27 mouse cellular contexts compared by ENCODE assay signal in genomic region chr5:38485946-38486345, GRCm38 (mm10). TPM values are rescaled to one million over a fixed set of nuclear protein-coding genes. Genes with fewer than 3 reads are reported as not detected.
A peak's percentile ranks its signal among the peaks of the same experiment; 100 is the strongest.
DNase-seq lines count a peak whose midpoint lies in the region; ATAC-seq and TF ChIP-seq lines count a peak whose summit lies in the region.
"Had no signal": no experiment of that assay in that cellular context is flagged by ENCODE, and none has a peak within 500 bp of the region (broad histone marks: within the 10 kb centered on the region; RNA-seq: fewer than 3 reads in every experiment).

No protein-coding gene starts in this region.

- 73% methylated on average over 4 of the region's 4 CpGs for WGBS in embryonic facial prominence, embryonic 12.5 days
- WGBS in embryonic facial prominence, embryonic 10.5 days, result 80% methylated on average over 4 of the region's 4 CpGs
- 29% methylated on average over 4 of the region's 4 CpGs for whole genome bisulfite sequencing in liver, adult 2 months
- 66% methylated on average over 4 of the region's 4 CpGs for WGBS in liver, postnatal 0 days (ENCODE audit: insufficient replicate concordance)

- no peak overlapping the region for H3K27ac ChIP-seq in embryonic facial prominence, embryonic 12.5 days
- H3K27ac ChIP-seq in embryonic facial prominence, embryonic 10.5 days (replicated peaks), result no peak overlapping the region; the same call in 1 of the 2 replicates
- no peak overlapping the region for H3K27ac ChIP-seq in liver, adult 2 months (replicated peaks; ENCODE audit: insufficient read depth, low read depth, low read length)
- H3K27ac ChIP-seq in liver, postnatal 0 days (ENCODE audit: low read depth), result no peak overlapping the region
- H3K27ac ChIP-seq: embryonic facial prominence, embryonic 13.5 days; forebrain, embryonic 12.5 days; forebrain, embryonic 15.5 days; heart, embryonic 15.5 days; hindbrain, embryonic 10.5 days; hindbrain, embryonic 13.5 days had no signal

- H3K9me3 ChIP-seq in embryonic facial prominence, embryonic 12.5 days, result no peaks in the 10 kb centered on the region
- H3K9me3 ChIP-seq in embryonic facial prominence, embryonic 10.5 days, result no peaks in the 10 kb centered on the region
- no peaks in the 10 kb centered on the region for H3K9me3 ChIP-seq in liver, postnatal 0 days (ENCODE audit: low read length)
- H3K9me3 ChIP-seq: embryonic facial prominence, embryonic 13.5 days; forebrain, embryonic 12.5 days; forebrain, embryonic 15.5 days; heart, embryonic 12.5 days; heart, embryonic 15.5 days; hindbrain, embryonic 10.5 days; hindbrain, embryonic 13.5 days had no signal

- TF ChIP-seq CTCF in liver, adult 2 months (IDR thresholded peaks at IDR 0.05; ENCODE audit: low read depth, low read length), result 0 out of 2 replicates have a peak, but pooled peaks have one; percentile 4
- TF ChIP-seq CTCF in liver, postnatal 0 days (IDR thresholded peaks at IDR 0.05; ENCODE audit: low read depth), result no peak

- H3K4me1 ChIP-seq in embryonic facial prominence, embryonic 12.5 days, result peaks cover 17% of the 10 kb centered on the region; the same call in 1 of the 2 replicates
- H3K4me1 ChIP-seq in embryonic facial prominence, embryonic 10.5 days, result peaks cover 51% of the 10 kb centered on the region
- H3K4me1 ChIP-seq in liver, adult 2 months (ENCODE audit: control insufficient read depth, insufficient read depth, low read length), result peaks cover 31% of the 10 kb centered on the region
- H3K4me1 ChIP-seq in liver, postnatal 0 days (ENCODE audit: insufficient read depth), result peaks cover 18% of the 10 kb centered on the region
- H3K4me1 ChIP-seq: forebrain, embryonic 12.5 days; forebrain, embryonic 15.5 days had no signal

- TF ChIP-seq EP300 in liver, postnatal 0 days (IDR thresholded peaks at IDR 0.05; ENCODE audit: low read depth), result no peak

- H3K4me2 ChIP-seq in embryonic facial prominence, embryonic 12.5 days (replicated peaks), result no peak overlapping the region
- no peak overlapping the region for H3K4me2 ChIP-seq in liver, postnatal 0 days (ENCODE audit: low read depth, low read length)
- H3K4me2 ChIP-seq: embryonic facial prominence, embryonic 13.5 days; forebrain, embryonic 12.5 days; forebrain, embryonic 15.5 days; heart, embryonic 12.5 days; heart, embryonic 15.5 days; hindbrain, embryonic 13.5 days had no signal

- H3K9ac ChIP-seq in embryonic facial prominence, embryonic 12.5 days, result 0 out of 2 replicates have a peak overlapping the region, but pooled peaks have one; percentile 4
- H3K9ac ChIP-seq in liver, adult 2 months (ENCODE audit: low read depth, low read length), result no peak overlapping the region
- no peak overlapping the region for H3K9ac ChIP-seq in liver, postnatal 0 days (replicated peaks)
- H3K9ac ChIP-seq: embryonic facial prominence, embryonic 13.5 days; forebrain, embryonic 12.5 days; forebrain, embryonic 15.5 days; heart, embryonic 12.5 days; heart, embryonic 15.5 days; hindbrain, embryonic 13.5 days had no signal

- TF ChIP-seq POLR2A in liver, adult 2 months (IDR thresholded peaks at IDR 0.05; ENCODE audit: extremely low read depth, insufficient read depth, low read length), result no peak

- ATAC-seq in embryonic facial prominence, embryonic 12.5 days (ENCODE audit: insufficient number of reproducible peaks, insufficient read depth, low FRiP score, low TSS enrichment), result no peak
- ATAC-seq in liver, postnatal 0 days, result no peak
- 0 out of 2 replicates have a peak, but pooled peaks have one; percentile 13 for ATAC-seq in megakaryocyte, adult 5-6 weeks (ENCODE audit: poor library complexity, severe bottlenecking)
- 0 out of 2 replicates have a peak, but pooled peaks have one; percentile 30 for ATAC-seq in megakaryocyte-erythroid progenitor cell, adult 5-6 weeks (replicated peaks; ENCODE audit: low FRiP score, low TSS enrichment, poor library complexity, severe bottlenecking)
- ATAC-seq: forebrain, embryonic 15.5 days; hindbrain, embryonic 16.5 days had no signal

- DNase-seq in embryonic facial prominence, embryonic 10.5 days (ENCODE audit: low spot score), result no peak
- DNase-seq in liver, adult 2 months (ENCODE audit: extremely low read depth, low read depth, low spot score), result peak; percentile 67
- DNase-seq in liver, postnatal 0 days, result no peak
- no peak for DNase-seq in embryo, embryonic 11 days
- no peak for DNase-seq in layer of hippocampus, postnatal 25 days (ENCODE audit: extremely low spot score in 1 of 2, low spot score in 1 of 2)
- DNase-seq: adrenal gland, adult 2 months; adrenal gland, postnatal 14 days; cerebellum, adult 11-12 months; cerebellum, adult 8-10 months; cerebellum, postnatal 10 days; cerebellum, postnatal 36 days; gastrocnemius, postnatal 25 days; heart, adult 18-20 months; heart, postnatal 10 days; heart, postnatal 36 days had no signal

- no peaks in the 10 kb centered on the region for H3K36me3 ChIP-seq in embryonic facial prominence, embryonic 12.5 days
- no peaks in the 10 kb centered on the region for H3K36me3 ChIP-seq in embryonic facial prominence, embryonic 10.5 days (replicated peaks)
- 0 out of 2 replicates have a peak, but pooled peaks cover 4% of the 10 kb centered on the region for H3K36me3 ChIP-seq in liver, adult 2 months (ENCODE audit: control insufficient read depth, insufficient read depth, low read length)
- H3K36me3 ChIP-seq in liver, postnatal 0 days (replicated peaks; ENCODE audit: insufficient read depth, low read length), result peaks cover 2% of the 10 kb centered on the region; the same call in 1 of the 2 replicates
- H3K36me3 ChIP-seq: embryonic facial prominence, embryonic 13.5 days; forebrain, embryonic 12.5 days; forebrain, embryonic 15.5 days; heart, embryonic 12.5 days; heart, embryonic 15.5 days; hindbrain, embryonic 10.5 days; hindbrain, embryonic 13.5 days had no signal

- H3K79me2 ChIP-seq in liver, adult 2 months (ENCODE audit: control insufficient read depth, insufficient read depth, low read length), result peaks cover 11% of the 10 kb centered on the region

- no peak overlapping the region for H3K4me3 ChIP-seq in embryonic facial prominence, embryonic 12.5 days
- H3K4me3 ChIP-seq in embryonic facial prominence, embryonic 10.5 days, result no peak overlapping the region
- H3K4me3 ChIP-seq in liver, adult 2 months (ENCODE audit: insufficient read depth, low read depth, low read length), result no peak overlapping the region
- H3K4me3 ChIP-seq in liver, postnatal 0 days (ENCODE audit: low read depth, low read length), result no peak overlapping the region
- H3K4me3 ChIP-seq: embryonic facial prominence, embryonic 13.5 days; erythroblast, embryonic 14.5 days; forebrain, embryonic 12.5 days; forebrain, embryonic 15.5 days; heart, embryonic 12.5 days; heart, embryonic 15.5 days; hindbrain, embryonic 10.5 days; hindbrain, embryonic 13.5 days had no signal

- H3K27me3 ChIP-seq in embryonic facial prominence, embryonic 12.5 days, result no peaks in the 10 kb centered on the region
- H3K27me3 ChIP-seq in embryonic facial prominence, embryonic 10.5 days (replicated peaks; ENCODE audit: low read depth, poor library complexity, severe bottlenecking), result peaks cover 5% of the 10 kb centered on the region
- no peaks in the 10 kb centered on the region for H3K27me3 ChIP-seq in liver, adult 2 months (ENCODE audit: control insufficient read depth, insufficient read depth, low read length)
- no peaks in the 10 kb centered on the region for H3K27me3 ChIP-seq in liver, postnatal 0 days (ENCODE audit: insufficient read depth, low read length)
- H3K27me3 ChIP-seq: embryonic facial prominence, embryonic 13.5 days; forebrain, embryonic 12.5 days; forebrain, embryonic 15.5 days; heart, embryonic 15.5 days had no signal

RNA-seq across cellular contexts. Expression of gene Slc2a9, which starts 17.0 kb away (rescaled TPM):
- 0.72 and 0.81 TPM in 2 replicates for polyA plus RNA-seq in embryonic facial prominence, embryonic 12.5 days (2016; fragmentation: Nextera tagmentation; extraction: Ambion mirVana)
- polyA plus RNA-seq in embryonic facial prominence, embryonic 10.5 days (2016; fragmentation: Nextera tagmentation; extraction: Ambion mirVana), result 0.34 TPM in 1 of 2 replicates, not detected in the other
- total RNA-seq in liver, adult 2 months (2014; rRNA removed), result 48.3 and 80.8 TPM in 2 replicates
- polyA plus RNA-seq in liver, adult 2 months (2012; rRNA removed), result 30.7 and 33.0 TPM in 2 replicates
- 3.3 and 5.7 TPM in 2 replicates for polyA plus RNA-seq in liver, postnatal 0 days (2015; fragmentation: Nextera tagmentation; extraction: Ambion mirVana)
- total RNA-seq in megakaryocyte, adult 5-6 weeks (2015), result 3.9 and 7.3 TPM in 2 replicates
- total RNA-seq in megakaryocyte, adult 5-6 weeks (2017), result 7.8 and 9.2 TPM in 2 replicates
- total RNA-seq in megakaryocyte-erythroid progenitor cell, adult 5-6 weeks (2014; fragmentation: Nextera tagmentation), result 1.5 and 4.6 TPM in 2 replicates
- total RNA-seq in megakaryocyte-erythroid progenitor cell, adult 5-6 weeks (2017), result 1.8 and 4.4 TPM in 2 replicates
- total RNA-seq in layer of hippocampus, postnatal 25 days (2021), result 1 to 10 TPM; 1.8 to 1.9 TPM

Comparison
In these comparisons a context has a peak if more than half of its experiments do, and no peak if none do; other contexts are left out.
1. ATAC-seq: peak in megakaryocyte, adult 5-6 weeks (single experiment) and megakaryocyte-erythroid progenitor cell, adult 5-6 weeks (single experiment); none in embryonic facial prominence, embryonic 12.5 days (single experiment) and liver, postnatal 0 days (single experiment).